Mouse (Mus musculus): ENCODE data around the gene Fam240b. TPM values are rescaled to one million over a fixed set of nuclear protein-coding genes. Genes with fewer than 3 reads are reported as not detected.

The Fam240b gene
- not detected in 2 replicates for polyA plus RNA-seq (2012; rRNA removed)

DNA sequence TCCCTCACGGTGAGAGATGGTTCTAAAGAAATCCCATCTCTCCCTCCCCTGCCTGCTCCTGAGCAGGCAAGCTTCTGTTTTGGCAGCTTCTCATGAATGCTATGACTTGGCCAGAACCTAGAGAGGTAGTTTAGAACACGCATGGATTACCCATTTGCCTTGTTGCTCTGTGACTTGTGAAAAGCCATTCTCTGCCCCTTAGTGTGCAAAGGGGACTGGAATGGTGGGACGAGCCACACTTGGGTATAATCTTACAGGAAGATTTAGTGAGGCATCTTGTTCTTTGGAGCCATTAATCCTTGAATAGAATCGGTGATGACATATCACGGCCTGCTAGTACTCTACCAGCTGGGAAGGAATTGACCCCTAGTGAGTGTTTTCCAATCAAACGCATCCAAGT lies at the start of gene Fam240b:
Gene Fam240b (minus strand): TSS at position 101 of the 400 bp plus-strand sequence.

DNA sequence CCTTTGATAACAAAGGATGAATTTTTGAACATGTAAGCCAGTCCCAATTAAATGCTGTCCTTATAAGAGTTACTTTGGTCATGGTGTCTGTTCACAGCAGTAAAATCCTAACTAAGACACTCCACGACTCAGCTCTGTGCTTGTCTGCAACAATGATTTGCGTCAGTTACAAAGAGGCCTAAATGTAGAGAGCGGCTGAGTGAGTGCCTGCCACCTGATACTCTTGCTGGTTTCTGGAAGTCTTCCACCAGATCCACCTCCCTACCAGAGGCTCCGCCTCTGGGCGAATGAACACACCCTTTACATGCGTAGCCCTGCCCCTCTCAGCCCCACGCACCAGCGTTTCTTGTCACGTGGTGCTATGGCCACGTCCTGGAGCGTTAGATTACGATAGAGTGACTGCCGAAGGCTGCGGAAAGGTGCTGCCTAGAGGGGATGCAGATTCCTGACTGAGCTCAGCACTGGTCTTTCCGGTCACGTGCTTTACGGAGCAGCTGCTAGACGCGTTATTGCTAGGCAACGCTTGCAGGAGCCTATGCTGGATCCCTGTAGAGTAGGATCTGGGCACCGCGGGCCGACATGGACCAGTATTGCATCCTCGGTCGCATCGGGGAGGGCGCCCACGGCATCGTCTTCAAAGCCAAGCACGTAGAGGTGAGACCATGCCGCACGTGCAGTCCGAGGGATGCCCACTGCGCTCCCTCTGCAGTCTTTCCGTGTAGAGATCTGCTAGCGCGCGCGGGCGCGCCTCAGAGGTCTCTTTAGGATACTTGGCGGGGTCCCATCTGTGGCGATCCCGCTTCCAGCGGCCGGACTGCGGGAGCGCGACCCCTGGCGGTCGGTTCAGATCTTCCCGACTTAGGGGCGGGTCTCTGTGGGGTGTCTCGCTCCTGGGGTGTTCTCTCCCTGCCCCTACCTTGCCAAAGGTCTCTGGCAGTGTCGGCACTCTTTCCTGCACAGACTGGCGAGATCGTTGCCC lies 65.3 kb downstream of the Fam240b start, which contains the start of gene Cdk20:
Gene Cdk20 (plus strand): TSS at position 298 of the 979 bp plus-strand sequence.

Other genes starting within 250 kb of the Fam240b start
- gene Cdc14b, start 222.5 kb downstream of the Fam240b start, polyA plus RNA-seq (2012; rRNA removed) = 6.5 and 8.0 TPM in 2 replicates
- 5.7 and 7.9 TPM in 2 replicates for gene Aaed1, start 185.1 kb downstream of the Fam240b start, polyA plus RNA-seq (2012; rRNA removed)
- 98.2 and 119 TPM in 2 replicates for gene Ctsl, start 126.9 kb downstream of the Fam240b start, polyA plus RNA-seq (2012; rRNA removed)
- gene Cdk20, start 65.5 kb downstream of the Fam240b start, polyA plus RNA-seq (2012; rRNA removed) = 20.5 and 20.6 TPM in 2 replicates

All from central nervous system, embryonic 14 days (tissue).